Mouse (Mus musculus): ENCODE results near the gene Xpnpep3. TPM values are rescaled to one million over a fixed set of nuclear protein-coding genes. Genes with fewer than 3 reads are reported as not detected.

The Xpnpep3 gene
- polyA plus RNA-seq (2017; shearing (Covaris generic)), result 1 to 10 TPM; 8.6 to 9.4 TPM

DNA sequence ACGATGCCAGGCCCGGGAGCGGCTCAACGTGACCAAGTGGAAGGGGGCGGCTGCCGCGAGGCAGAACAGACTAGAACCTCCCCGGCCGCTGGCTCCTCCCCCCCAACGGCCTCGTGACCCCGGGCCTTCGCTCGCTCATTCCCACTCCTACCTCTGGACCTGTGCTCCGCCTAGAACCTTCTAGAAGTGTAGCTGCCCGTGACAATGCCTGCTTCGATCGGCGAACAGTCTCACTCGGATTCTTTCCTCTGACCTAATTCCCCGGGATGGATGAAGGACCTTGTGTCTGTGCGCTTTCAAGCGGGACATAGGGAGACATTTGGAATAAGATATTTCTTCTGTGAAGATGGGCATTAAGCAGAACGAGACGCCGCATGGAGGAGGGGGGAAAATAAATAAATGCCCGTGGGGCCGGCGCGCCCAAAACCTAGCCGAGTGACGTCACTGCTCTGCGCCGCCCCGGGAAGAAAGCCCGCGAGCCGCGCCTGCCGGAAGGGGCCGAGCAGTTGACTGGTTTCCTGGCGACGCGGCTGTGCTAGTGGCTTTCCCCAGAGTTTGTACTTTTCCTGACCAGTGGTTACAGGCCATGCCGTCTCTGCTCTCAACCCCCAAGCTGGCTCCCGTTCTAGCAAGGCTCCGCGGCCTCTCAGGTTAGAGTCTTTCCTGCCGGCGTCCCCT is at the start of gene Xpnpep3, which contains the start of gene St13:
Gene Xpnpep3 (plus strand): TSS at position 501 of the 678 bp plus-strand sequence.
Gene St13 (minus strand): TSS at position 440 of the 678 bp plus-strand sequence.
- peak; percentile 97 for ATAC-seq

GRCm38 (mm10) chr15:81350401-81350800 is 49.5 kb upstream of the Xpnpep3 start:
- no peak for ATAC-seq

DNA sequence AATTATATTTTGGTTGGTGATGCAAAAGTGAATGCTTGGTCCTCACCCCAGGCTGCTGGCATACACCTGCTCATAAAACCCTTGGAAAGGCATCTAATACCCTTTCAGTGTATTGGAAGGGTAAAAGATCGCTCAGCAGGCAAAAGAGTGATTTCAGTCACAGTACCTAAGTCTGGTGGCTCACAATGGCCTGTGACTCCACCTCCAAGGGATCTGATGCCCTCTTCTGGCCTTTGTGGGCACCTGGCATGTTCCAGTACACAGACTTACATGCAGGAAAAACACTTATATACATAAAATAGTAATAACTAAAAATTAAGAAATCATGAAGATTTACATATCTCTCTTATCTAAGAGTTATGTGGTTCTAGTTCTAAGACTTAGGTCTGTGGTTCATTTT is 47.3 kb upstream of the Xpnpep3 start:
- ATAC-seq, result no peak

DNA sequence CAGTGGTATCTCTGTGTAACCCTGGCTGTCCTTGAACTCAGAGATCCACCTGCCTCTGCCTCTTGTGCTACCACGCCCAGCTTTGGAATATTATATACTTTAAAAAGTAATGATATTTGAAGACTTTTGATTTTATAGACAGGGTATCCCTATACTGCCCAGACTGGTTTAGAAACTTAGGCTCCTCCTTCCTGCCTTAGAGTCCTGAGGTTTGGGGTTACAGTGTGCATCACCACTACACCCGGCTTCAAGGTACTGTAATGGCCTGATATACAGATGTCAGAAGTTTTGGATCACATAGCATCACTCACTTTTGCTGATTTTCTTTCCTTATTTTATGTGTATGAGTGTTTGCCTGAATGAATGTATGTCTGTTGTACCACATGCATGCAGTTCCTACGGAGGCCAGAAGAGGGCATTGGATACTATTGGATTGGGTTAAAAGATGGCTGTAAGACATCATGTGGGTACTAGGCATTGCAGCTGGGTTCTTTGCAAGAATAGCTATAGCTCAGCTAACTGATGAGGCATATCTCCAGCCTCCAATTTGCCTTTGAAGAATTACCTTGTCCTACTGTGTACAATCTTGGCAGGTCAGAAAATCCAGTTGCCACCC is 44.7 kb upstream of the Xpnpep3 start:
- no peak for ATAC-seq

- no peak for ATAC-seq
These were observed 43.0 kb upstream of the Xpnpep3 start for GRCm38 (mm10) chr15:81356946-81357345.

GRCm38 (mm10) chr15:81358943-81359342 is 41.0 kb upstream of the Xpnpep3 start:
- no peak for ATAC-seq

DNA sequence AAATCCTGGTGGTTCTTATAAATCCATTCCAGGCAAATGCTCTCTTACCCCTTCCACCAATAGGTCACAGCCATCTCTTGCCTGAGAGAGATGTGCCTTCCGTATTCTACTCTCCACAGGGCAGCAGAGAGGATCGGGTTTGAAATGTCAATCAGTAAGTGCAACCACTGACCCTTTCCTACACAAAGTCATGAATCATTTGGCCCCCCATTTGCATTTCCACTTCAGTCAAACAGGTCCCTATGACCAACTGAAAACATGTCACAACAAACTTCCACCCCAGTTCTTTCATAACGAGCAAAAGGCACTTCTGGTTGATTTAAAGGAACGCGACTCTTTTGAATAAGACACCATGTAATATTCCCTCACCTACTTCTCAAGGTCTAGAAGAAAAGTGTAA is 40.5 kb upstream of the Xpnpep3 start:
- ATAC-seq, result no peak

DNA sequence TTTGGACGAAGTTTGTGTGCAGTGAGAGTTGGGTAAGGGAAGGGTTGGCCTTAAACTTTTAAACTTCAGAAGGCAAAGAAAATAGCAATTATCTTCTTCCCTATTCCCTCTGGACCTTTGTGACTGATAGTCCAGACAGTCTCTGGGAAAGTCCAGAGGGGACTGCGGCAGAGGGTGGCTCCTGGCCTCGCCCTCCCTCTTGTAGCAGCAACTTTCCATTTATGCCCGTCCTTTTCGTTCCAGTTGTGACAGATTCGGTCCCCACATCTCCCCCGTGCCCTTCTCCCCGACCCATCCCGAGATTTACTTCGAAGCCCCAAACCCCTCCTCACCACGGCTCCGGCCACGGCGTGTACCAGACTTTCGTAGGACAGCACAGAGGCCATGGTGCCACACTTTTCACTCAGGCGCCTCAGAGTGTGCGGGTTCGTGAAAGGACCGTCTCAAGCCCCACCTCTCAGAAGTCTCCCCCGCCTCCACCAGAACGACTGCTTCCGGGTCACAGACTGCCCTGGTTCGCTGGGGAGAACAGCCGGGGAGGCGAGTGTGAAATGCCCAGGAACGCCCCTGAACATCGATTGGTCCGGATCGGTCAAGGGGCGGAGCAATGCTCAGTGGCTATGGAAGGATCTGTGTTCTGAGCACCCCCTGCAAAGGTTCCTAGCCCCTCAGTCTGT is 39.5 kb upstream of the Xpnpep3 start, which contains the start of gene Slc25a17:
Gene Slc25a17 (minus strand): TSS at position 468 of the 677 bp plus-strand sequence.
- ATAC-seq, result peak; percentile 99

DNA sequence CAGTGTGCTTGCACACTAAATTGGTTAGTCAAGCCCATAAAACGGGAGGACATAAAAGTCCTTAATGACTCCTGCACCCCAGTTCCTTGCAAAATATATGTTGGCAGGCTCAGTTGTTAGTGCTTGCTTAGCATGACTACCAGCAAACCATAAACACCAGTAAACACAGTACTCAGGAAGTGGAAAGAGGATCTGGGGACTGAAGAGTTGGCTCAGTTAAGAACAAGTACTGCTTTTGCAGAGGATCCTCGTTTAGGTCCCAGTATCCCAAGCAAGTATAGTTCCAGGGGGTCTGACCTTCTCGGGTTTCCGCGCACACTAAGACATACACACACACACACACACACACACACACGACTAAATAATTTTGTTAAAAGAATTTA is 38.9 kb upstream of the Xpnpep3 start:
- peak; percentile 38 for ATAC-seq

- no peak for ATAC-seq
These were observed 38.4 kb upstream of the Xpnpep3 start for GRCm38 (mm10) chr15:81361417-81362015.

DNA sequence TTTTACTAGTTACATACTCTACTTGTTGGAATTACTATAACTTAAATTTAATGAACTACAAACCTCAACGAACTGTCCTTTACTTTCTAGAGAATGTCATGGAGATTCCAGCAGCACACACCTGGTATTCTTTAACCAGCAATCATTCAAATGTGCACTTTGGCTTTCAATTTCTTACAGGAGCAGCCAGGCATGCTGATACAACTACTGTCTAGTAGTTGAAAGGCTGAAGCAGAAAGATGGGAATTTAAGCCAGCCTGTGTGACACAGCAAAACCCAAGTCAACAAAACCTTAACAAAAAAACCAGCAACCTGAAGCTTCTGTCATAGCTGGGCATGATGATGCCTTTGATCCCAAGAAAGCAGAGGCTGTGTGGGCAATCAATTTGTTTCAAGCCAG is 37.4 kb upstream of the Xpnpep3 start:
- no peak for ATAC-seq

- no peak for ATAC-seq
These were observed 35.7 kb upstream of the Xpnpep3 start for GRCm38 (mm10) chr15:81364271-81364670.

DNA sequence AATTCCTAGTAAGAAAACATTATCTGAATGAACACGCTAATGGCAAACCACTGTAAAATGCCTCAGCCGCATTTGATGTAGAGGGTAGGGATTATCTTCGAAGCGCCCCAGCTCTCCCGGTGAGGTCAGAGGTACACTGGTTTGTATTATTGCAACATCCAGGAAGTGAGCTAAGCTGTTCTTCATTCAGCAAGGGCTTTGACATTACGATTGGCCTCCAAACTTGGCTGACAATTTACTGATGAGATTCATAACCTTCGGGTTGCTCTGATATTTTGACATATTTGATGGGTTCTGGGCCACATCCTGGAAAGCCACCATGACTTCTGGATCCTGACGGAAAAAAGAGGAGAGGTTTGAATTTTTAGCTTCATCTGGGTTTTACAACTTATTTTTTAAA is 34.7 kb upstream of the Xpnpep3 start:
- no peak for ATAC-seq

DNA sequence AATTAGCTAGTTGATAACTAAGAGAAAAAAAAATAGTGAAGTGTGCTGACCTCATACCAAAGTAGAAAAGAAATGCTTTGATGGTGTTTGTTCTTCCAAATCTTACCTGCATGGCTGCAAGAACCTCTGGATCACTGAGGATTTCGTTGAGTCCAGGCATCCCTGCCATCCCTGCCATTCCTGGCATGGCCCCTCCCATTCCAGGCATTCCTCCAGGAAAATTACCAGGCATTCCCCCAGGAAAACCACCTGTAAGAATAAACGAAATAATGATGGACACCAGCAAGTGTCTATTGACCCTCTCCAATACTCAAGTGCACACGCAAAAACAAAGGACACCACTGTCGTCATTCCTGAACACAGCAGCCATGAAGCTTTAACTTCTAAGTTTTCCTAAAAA is 33.7 kb upstream of the Xpnpep3 start:
- no peak for ATAC-seq

GRCm38 (mm10) chr15:81368601-81369000 is 31.3 kb upstream of the Xpnpep3 start:
- no peak for ATAC-seq

DNA sequence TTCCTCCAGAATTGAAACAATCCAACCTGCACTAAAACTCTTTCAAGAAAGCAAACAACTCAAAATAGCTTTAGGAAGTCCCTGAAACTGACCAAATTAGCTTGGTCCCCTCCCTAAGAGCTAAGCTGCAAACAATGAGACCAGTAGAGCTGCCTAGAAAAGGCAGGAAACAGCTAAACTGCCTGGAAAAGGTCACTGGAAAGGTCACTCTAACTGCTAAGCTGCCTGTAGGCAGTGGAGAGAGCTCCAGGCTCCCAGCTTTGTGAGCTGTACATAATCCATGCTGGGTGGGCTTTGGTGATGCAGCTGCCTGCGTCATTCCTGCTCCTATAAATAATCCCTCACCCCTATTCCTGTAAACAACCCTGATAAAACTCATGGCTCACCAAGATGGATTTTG is 29.6 kb upstream of the Xpnpep3 start:
- ATAC-seq, result no peak

GRCm38 (mm10) chr15:81374621-81375020 is 25.3 kb upstream of the Xpnpep3 start:
- ATAC-seq, result no peak

DNA sequence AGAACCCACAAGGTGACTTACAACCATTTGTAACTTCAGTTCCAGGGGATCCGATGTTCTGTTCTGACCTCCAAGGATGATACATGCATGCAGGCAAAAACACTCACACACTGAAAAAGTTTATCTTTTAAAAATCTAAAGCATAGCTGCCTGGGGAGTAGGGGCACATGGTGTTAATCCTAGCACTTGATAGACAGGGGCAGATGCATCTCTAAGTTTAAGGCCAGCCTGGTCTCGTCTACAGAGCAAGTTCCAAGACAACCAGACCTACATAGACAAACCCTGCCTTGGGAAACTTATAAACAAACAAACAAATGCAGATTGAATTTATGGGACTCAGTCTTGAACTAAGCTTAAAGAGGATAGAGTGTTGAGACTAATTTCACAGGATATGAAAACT is 21.1 kb upstream of the Xpnpep3 start:
- no peak for ATAC-seq

DNA sequence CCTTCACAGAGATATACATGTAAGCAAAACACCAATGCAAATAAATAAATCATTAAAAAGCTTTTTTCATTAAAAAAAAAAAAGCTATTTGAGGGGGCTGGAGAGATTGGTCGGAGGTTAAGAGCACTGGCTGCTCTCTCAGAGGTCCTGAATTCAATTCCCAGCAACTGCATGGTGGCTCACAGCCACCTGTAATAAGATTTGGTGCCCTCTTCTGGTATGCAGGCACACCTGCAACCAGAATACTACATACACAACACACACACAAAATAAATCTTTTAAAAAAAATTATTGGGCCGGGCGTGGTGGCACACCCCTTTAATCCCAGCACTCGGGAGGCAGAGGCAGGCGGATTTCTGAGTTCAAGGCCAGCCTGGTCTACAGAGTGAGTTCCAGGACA is 13.6 kb upstream of the Xpnpep3 start:
- ATAC-seq, result no peak

DNA sequence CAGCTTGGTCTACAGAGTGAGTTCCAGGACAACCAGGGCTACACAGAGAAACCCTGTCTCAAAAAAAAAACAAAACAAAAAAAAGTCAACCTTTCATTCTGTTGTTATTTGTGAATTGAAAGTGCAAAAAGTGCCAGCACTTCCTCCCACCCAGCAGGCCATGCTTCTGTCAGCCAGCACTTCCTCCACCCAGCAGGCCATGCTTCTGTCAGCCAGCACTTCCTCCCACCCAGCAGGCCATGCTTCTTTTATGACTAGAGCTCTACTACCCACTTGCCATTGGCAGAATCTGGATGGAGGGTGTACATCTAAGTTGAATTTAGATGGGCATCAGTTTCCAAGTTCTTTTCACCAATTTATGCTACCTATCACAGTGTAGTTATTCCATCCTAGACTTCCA is 6.9 kb upstream of the Xpnpep3 start:
- ATAC-seq, result peak; percentile 52

GRCm38 (mm10) chr15:81394211-81394915 is 5.6 kb upstream of the Xpnpep3 start:
- ATAC-seq, result no peak

- no peak for ATAC-seq
These were observed 1.7 kb upstream of the Xpnpep3 start for GRCm38 (mm10) chr15:81398189-81398588.

- ATAC-seq, result peak; percentile 46
These were observed 671 bp upstream of the Xpnpep3 start for GRCm38 (mm10) chr15:81399297-81399637.
